ENCODE assay signal across 8 mouse cellular contexts in genomic region chr2:132006561-132007474, GRCm38 (mm10). TPM values are rescaled to one million over a fixed set of nuclear protein-coding genes. Genes with fewer than 3 reads are reported as not detected.
DNase-seq lines count a peak whose midpoint lies in the region; ATAC-seq and TF ChIP-seq lines count a peak whose summit lies in the region.

No protein-coding gene starts in this region.

- ATAC-seq in activated CD4-positive, CD25-positive, alpha-beta regulatory T cell, adult 4 months = no peak

- TF ChIP-seq POLR2A in heart, adult 2 months (IDR thresholded peaks at IDR 0.05; ENCODE audit: insufficient read depth, low read depth, low read length) = no peak

- TF ChIP-seq CTCF in heart, adult 2 months (IDR thresholded peaks at IDR 0.05) = no peak

- intact Hi-C loops in heart, adult 2 months (cut with DNase I) = no loop called here

- H3K9ac ChIP-seq in heart, adult 2 months (ENCODE audit: low read depth, low read length) = no peak overlapping the region

- H3K27me3 ChIP-seq in heart, adult 2 months (ENCODE audit: control insufficient read depth, insufficient read depth, low read length) = no peaks in the 10 kb centered on the region

- no peaks in the 10 kb centered on the region for H3K79me2 ChIP-seq in heart, adult 2 months (replicated peaks; ENCODE audit: control insufficient read depth, insufficient read depth, low read length)

- H3K4me1 ChIP-seq in heart, adult 2 months (ENCODE audit: control insufficient read depth, insufficient read depth, low read length) = peaks cover 8% of the 10 kb centered on the region

- WGBS in heart, adult 2 months = 71% methylated on average over 18 of the region's 18 CpGs

- peak; percentile 52; the same call in 1 of the 2 replicates for TF ChIP-seq EP300 in heart, adult 2 months (IDR thresholded peaks at IDR 0.05; ENCODE audit: insufficient read depth, low read depth, low read length)

- no peak overlapping the region for H3K4me3 ChIP-seq in heart, adult 2 months

- H3K36me3 ChIP-seq in heart, adult 2 months (ENCODE audit: control insufficient read depth, insufficient read depth, low read length) = no peaks in the 10 kb centered on the region

- DNase-seq in layer of hippocampus, adult 9-11 months = peak; percentile 89
- DNase-seq in layer of hippocampus, postnatal 25 days (ENCODE audit: extremely low spot score in 1 of 2, low spot score in 1 of 2) = no peak
- DNase-seq in adrenal gland, postnatal 10 days = peak; percentile 56
- DNase-seq in heart, adult 2 months = peak; percentile 71 to 88
- DNase-seq in kidney, postnatal 4 days = peak; percentile 70 to 81
- peak; percentile 45 for DNase-seq in right cerebral cortex, adult 18-20 months
- no peak for DNase-seq in cerebellum, adult 11 months

- H3K27ac ChIP-seq in heart, adult 2 months = peak overlapping the region; percentile 30

RNA-seq across cellular contexts. Expression of gene Rassf2, which starts 23.2 kb away (rescaled TPM):
- total RNA-seq in layer of hippocampus, postnatal 25 days (2021) = 10 to 100 TPM; 31.4 to 34.8 TPM
- total RNA-seq in adrenal gland, postnatal 10 days (2021) = 10 to 100 TPM; 14.6 to 15.1 TPM
- 10 to 100 TPM in 1 of 2 experiments, 1 to 10 TPM in 1; 6.8 to 11.5 TPM for total RNA-seq in heart, adult 2 months (2021)
- polyA plus RNA-seq in heart, adult 2 months (2012; rRNA removed) = 6.0 and 7.5 TPM in 2 replicates
- 10 to 100 TPM; 59.8 to 83.1 TPM for polyA plus RNA-seq in activated CD4-positive, CD25-positive, alpha-beta regulatory T cell, adult 4 months (2017; shearing (Covaris generic))

RNA-seq across cellular contexts. Expression of gene Prnd, which starts 56.2 kb away (rescaled TPM):
- total RNA-seq in layer of hippocampus, postnatal 25 days (2021) = under 1 TPM; 0.20 to 0.42 TPM
- 10 to 100 TPM in 1 of 2 experiments, 1 to 10 TPM in 1; 6.3 to 15.8 TPM for total RNA-seq in adrenal gland, postnatal 10 days (2021)
- total RNA-seq in heart, adult 2 months (2021) = 1 to 10 TPM in 1 of 2 experiments, under 1 TPM in 1; 0.65 to 1.2 TPM
- polyA plus RNA-seq in heart, adult 2 months (2012; rRNA removed) = 3.8 and 9.9 TPM in 2 replicates
- under 1 TPM; 0.11 to 0.36 TPM for polyA plus RNA-seq in activated CD4-positive, CD25-positive, alpha-beta regulatory T cell, adult 4 months (2017; shearing (Covaris generic))

Comparison
In these comparisons a context has a peak if more than half of its experiments do, and no peak if none do; other contexts are left out.
1. DNase-seq: peak in layer of hippocampus, adult 9-11 months (single experiment), adrenal gland, postnatal 10 days (single experiment), heart, adult 2 months (2 of 2), kidney, postnatal 4 days (2 of 2) and right cerebral cortex, adult 18-20 months (single experiment); none in layer of hippocampus, postnatal 25 days (0 of 2) and cerebellum, adult 11 months (single experiment).